In the genomic region with DNA sequence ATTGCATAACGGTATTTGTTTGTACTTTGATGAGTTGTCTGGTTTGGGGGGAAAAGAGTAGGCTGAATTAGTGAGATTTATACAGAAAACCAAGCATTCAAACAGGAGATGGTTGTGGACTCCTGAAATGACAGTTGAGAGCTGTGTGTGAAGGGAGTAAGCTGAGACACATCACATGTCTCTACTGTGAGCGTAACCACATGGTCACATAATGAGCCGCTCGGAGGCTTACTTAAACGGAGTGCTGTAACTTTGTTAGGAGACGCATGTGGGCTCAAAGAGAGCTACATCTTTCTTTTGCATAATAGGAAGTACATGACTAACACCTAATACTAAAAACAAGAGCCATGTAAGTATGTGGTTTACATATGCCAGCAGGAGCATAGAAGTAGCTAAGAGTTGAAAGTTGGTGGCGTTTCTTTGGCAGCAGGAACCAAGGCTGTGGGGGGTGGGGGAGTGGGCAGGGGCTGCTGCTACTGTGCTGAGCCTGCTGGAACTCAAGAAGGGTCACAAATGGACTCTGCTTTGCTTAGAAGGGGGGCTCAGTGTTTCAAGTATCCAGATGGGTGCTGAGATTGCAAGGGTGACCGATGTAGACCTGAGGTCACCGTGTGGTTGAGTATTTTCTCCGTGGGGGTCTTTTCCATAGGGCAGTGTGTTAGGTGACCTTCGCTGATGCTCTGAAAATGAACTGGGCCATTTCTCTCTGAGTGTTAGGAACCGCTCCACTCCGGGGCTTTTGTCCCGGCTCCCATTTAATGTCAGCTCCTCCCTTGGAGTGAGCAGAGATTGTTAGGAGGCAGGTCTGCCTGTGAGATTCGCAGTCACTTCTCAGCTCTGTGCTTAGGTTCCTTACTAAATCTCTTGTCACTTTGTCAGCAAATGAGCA, we compare ENCODE assay signal across 10 mouse cellular contexts. TPM values are rescaled to one million over a fixed set of nuclear protein-coding genes. Genes with fewer than 3 reads are reported as not detected.
A peak's percentile ranks its signal among the peaks of the same experiment; 100 is the strongest.
DNase-seq lines count a peak whose midpoint lies in the region; ATAC-seq and TF ChIP-seq lines count a peak whose summit lies in the region.
"Had no signal": no experiment of that assay in that cellular context is flagged by ENCODE, and none has a peak within 500 bp of the region (broad histone marks: within the 10 kb centered on the region; RNA-seq: fewer than 3 reads in every experiment).

No protein-coding gene starts in this region.

- peak overlapping the region; percentile 91 for H3K27ac ChIP-seq in lung, embryonic 15.5 days
- peak overlapping the region; percentile 52 for H3K27ac ChIP-seq in forebrain, embryonic 13.5 days
- no peak overlapping the region for H3K27ac ChIP-seq in intestine, embryonic 16.5 days (ENCODE audit: low read length)
- 0 out of 2 replicates have a peak overlapping the region, but pooled peaks have one; percentile 30 for H3K27ac ChIP-seq in olfactory bulb, adult 2 months (ENCODE audit: insufficient read depth, low read depth, low read length)

- H3K36me3 ChIP-seq in lung, embryonic 15.5 days, result no peaks in the 10 kb centered on the region
- H3K36me3 ChIP-seq in forebrain, embryonic 13.5 days (ENCODE audit: poor library complexity, severe bottlenecking), result 0 out of 2 replicates have a peak, but pooled peaks cover 3% of the 10 kb centered on the region
- H3K36me3 ChIP-seq in intestine, embryonic 16.5 days (ENCODE audit: control insufficient read depth, insufficient read depth, low read length), result no peaks in the 10 kb centered on the region

- no peaks in the 10 kb centered on the region for H3K27me3 ChIP-seq in lung, embryonic 15.5 days
- no peaks in the 10 kb centered on the region for H3K27me3 ChIP-seq in forebrain, embryonic 13.5 days
- H3K27me3 ChIP-seq in intestine, embryonic 16.5 days (replicated peaks; ENCODE audit: control insufficient read depth, insufficient read depth, low read length), result no peaks in the 10 kb centered on the region

- peak; percentile 92 for ATAC-seq in lung, embryonic 15.5 days (ENCODE audit: borderline replicate concordance, extremely low read depth, low FRiP score, low TSS enrichment)
- ATAC-seq in forebrain, embryonic 13.5 days, result 0 out of 2 replicates have a peak, but pooled peaks have one; percentile 55
- ATAC-seq in intestine, embryonic 16.5 days, result peak; percentile 48; the same call in 1 of the 2 replicates

- no peak for TF ChIP-seq POLR2A in olfactory bulb, adult 2 months (IDR thresholded peaks at IDR 0.05; ENCODE audit: insufficient read depth, low read depth, low read length)

- no peak for DNase-seq in lung, adult 18-20 months
- no peak for DNase-seq in ovary, adult 18-20 months (ENCODE audit: low spot score)
- no peak for DNase-seq in cerebellum, adult 9-10 months
- no peak for DNase-seq in cerebellum, postnatal 36 days
- DNase-seq: kidney, adult 18-20 months; thymus, postnatal 25 days had no signal

- WGBS in lung, embryonic 15.5 days, result 30% methylated on average over 15 of the region's 15 CpGs
- 49% methylated on average over 15 of the region's 15 CpGs for WGBS in forebrain, embryonic 13.5 days
- WGBS in intestine, embryonic 16.5 days, result 43% methylated on average over 15 of the region's 15 CpGs
- WGBS in olfactory bulb, adult 2 months, result 41% methylated on average over 15 of the region's 15 CpGs

- no peaks in the 10 kb centered on the region for H3K9me3 ChIP-seq in lung, embryonic 15.5 days
- no peaks in the 10 kb centered on the region for H3K9me3 ChIP-seq in forebrain, embryonic 13.5 days (replicated peaks)
- no peaks in the 10 kb centered on the region for H3K9me3 ChIP-seq in intestine, embryonic 16.5 days (ENCODE audit: control insufficient read depth, low read length)

- H3K4me2 ChIP-seq in lung, embryonic 15.5 days, result peak overlapping the region; percentile 4; the same call in 1 of the 2 replicates
- no peak overlapping the region for H3K4me2 ChIP-seq in forebrain, embryonic 13.5 days
- H3K4me2 ChIP-seq in intestine, embryonic 16.5 days (ENCODE audit: low read depth, low read length), result no peak overlapping the region

- H3K4me3 ChIP-seq in lung, embryonic 15.5 days, result no peak overlapping the region
- no peak overlapping the region for H3K4me3 ChIP-seq in forebrain, embryonic 13.5 days
- no peak overlapping the region for H3K4me3 ChIP-seq in intestine, embryonic 16.5 days (ENCODE audit: low read length)
- H3K4me3 ChIP-seq in olfactory bulb, adult 2 months (ENCODE audit: insufficient read depth, low read depth, low read length), result no peak overlapping the region

- no peak for TF ChIP-seq CTCF in olfactory bulb, adult 2 months (IDR thresholded peaks at IDR 0.05; ENCODE audit: insufficient read depth, low read depth, low read length)

- peaks cover 47% of the 10 kb centered on the region for H3K4me1 ChIP-seq in lung, embryonic 15.5 days
- H3K4me1 ChIP-seq in forebrain, embryonic 13.5 days, result peaks cover 44% of the 10 kb centered on the region
- H3K4me1 ChIP-seq in intestine, embryonic 16.5 days (ENCODE audit: control insufficient read depth, insufficient read depth, low read length), result peaks cover 11% of the 10 kb centered on the region
- peaks cover 18% of the 10 kb centered on the region for H3K4me1 ChIP-seq in olfactory bulb, adult 2 months (ENCODE audit: control insufficient read depth, insufficient read depth, low read length)

- no peak overlapping the region for H3K9ac ChIP-seq in lung, embryonic 15.5 days
- no peak overlapping the region for H3K9ac ChIP-seq in forebrain, embryonic 13.5 days
- no peak overlapping the region for H3K9ac ChIP-seq in intestine, embryonic 16.5 days (ENCODE audit: low read depth, low read length)

RNA-seq across cellular contexts. Expression of a gene that starts 26.3 kb away (rescaled TPM):
- 48.0 and 52.7 TPM in 2 replicates for polyA plus RNA-seq in lung, embryonic 15.5 days (2015; fragmentation: Nextera tagmentation; extraction: Ambion mirVana)
- polyA plus RNA-seq in forebrain, embryonic 13.5 days (2015; fragmentation: Nextera tagmentation; extraction: Ambion mirVana), result 37.8 and 39.5 TPM in 2 replicates
- polyA plus RNA-seq in intestine, embryonic 16.5 days (2015; fragmentation: Nextera tagmentation; extraction: Ambion mirVana), result 14.3 and 15.1 TPM in 2 replicates
- polyA plus RNA-seq in olfactory bulb, adult 2 months (2012; ENCODE audit: insufficient read depth, insufficient read length, low replicate concordance, missing spikeins), result not detected in 2 replicates
